Mouse (Mus musculus) forebrain, postnatal 0 days (tissue): ENCODE measurements at regions not wholly inside any gene's neighbourhood (a gene's known extent, or its start where the extent isn't known, plus 50 kb on each side); places are given as distances from the start of the nearest gene placed in this dataset.
"Not testable (repeated sequence)": the region's sequence is repeated elsewhere in the genome, so short reads cannot be mapped to it uniquely, and the experiment has no call there.

ENCODE experiments used
- ATAC-seq: fragments of 200-750 bp; cut with Nextera tagmentation; 2 replicates; pipeline ENCODE4 v1.8.0; 2017; ENCODE audit warnings: mild to moderate bottlenecking, moderate library complexity
- DNase-seq: peaks from one replicate; pipeline ENCODE4 v3.0.0-alpha.2; 2015
- H3K27ac ChIP-seq: fragments of 300-500 bp; sonication (generic); 2 replicates; pipeline ENCODE4 v1.5.1; 2014; ENCODE audit warnings: low read depth, mild to moderate bottlenecking, antibody characterized with exemption, low read length, moderate library complexity, mixed read lengths
- H3K27me3 ChIP-seq: fragments of 300-500 bp; sonication (generic); 2 replicates; pipeline ENCODE4 v1.6.1; 2014; ENCODE audit warnings: mild to moderate bottlenecking, low read length, mixed read lengths; ENCODE audit not compliant: insufficient read depth
- H3K36me3 ChIP-seq: fragments of 300-500 bp; sonication (generic); 2 replicates; pipeline ENCODE4 v1.6.1; 2014; ENCODE audit warnings: mild to moderate bottlenecking, moderate library complexity; ENCODE audit not compliant: insufficient read depth
- H3K4me1 ChIP-seq: fragments of 300-500 bp; sonication (generic); 2 replicates; pipeline ENCODE4 v1.6.1; 2014; ENCODE audit warnings: antibody characterized with exemption; ENCODE audit not compliant: insufficient read depth
- H3K4me2 ChIP-seq: fragments of 300-500 bp; sonication (generic); 2 replicates; pipeline ENCODE4 v1.6.1; 2014; ENCODE audit warnings: low read depth, mild to moderate bottlenecking, moderate library complexity
- H3K4me3 ChIP-seq: fragments of 300-500 bp; sonication (generic); 2 replicates; pipeline ENCODE4 v1.5.1; 2014; ENCODE audit warnings: low read depth, low read length, mixed read lengths
- H3K9ac ChIP-seq: fragments of 300-500 bp; sonication (generic); 2 replicates; pipeline ENCODE4 v1.6.1; 2014; ENCODE audit warnings: mild to moderate bottlenecking
- H3K9me3 ChIP-seq: fragments of 300-500 bp; sonication (generic); 2 replicates; pipeline ENCODE4 v1.6.1; 2016; ENCODE audit warnings: low read length
- CTCF ChIP-seq: sonication (generic); IDR thresholded peaks from 2 replicates; pipeline ENCODE4 v1.5.1; 2016; ENCODE audit warnings: antibody characterized with exemption, control low read depth, low read depth
- WGBS: fragments of 180-500 bp; shearing (Covaris S2); extraction: QIAGEN DNeasy Blood & Tissue Kit; methylation state at CpG from one replicate; pipeline ENCODE4 v1.1.7; 2014; 5-methylcytosine and 5-hydroxymethylcytosine counted together

DNA sequence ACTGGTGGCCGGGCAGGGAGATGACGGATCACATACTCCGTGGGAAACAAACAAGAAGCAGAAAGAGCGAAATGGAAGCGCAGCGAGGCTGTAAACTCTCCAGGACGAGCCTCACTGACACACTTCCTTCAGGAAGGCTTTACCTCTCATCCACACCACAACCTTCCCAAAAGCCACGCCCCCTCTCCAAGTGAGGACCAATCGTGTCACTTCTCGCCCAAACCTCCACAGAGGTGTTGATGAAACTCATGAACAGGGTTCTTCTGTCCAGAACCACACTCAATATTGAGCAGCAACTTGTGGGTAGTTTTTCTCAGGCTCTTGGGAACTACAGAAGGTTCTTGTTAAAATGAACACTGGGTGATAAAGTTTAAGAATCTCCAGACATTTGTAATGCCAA, 127.3 kb downstream of the Cenpf start:
- no peak for TF ChIP-seq CTCF

DNA sequence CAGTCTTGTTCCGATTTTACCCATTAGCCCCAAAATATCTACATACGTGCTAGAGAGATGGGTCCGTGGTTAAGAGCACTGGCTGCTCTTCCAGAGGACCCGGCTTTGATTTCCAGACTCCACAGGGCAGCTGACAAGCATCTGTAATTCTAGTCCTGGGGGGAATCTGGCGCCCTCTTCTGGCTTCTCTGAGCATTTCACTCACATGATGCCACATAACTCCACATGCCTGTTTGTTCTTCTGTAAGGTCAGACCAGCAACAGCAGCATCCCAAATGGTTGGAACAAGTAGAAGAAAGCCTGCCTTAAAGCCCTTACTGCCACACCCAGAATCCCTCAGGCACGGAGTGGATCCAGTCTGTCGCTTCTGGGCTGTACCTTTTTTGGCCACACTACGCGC, 137.0 kb downstream of the Cenpf start:
- DNase-seq (no peak), ATAC-seq (no peak)
- H3K9me3 ChIP-seq = no peaks in the 10 kb centered on the region
- no peak overlapping the region for H3K9ac ChIP-seq
- WGBS = 87% methylated on average over 9 of the region's 9 CpGs
- H3K27me3 ChIP-seq = no peaks in the 10 kb centered on the region
- no peak overlapping the region for H3K4me2 ChIP-seq
- H3K4me3 ChIP-seq = no peak overlapping the region
- H3K36me3 ChIP-seq = no peaks in the 10 kb centered on the region
- H3K27ac ChIP-seq = no peak overlapping the region
- peak; percentile 32 for TF ChIP-seq CTCF
- H3K4me1 ChIP-seq = no peaks in the 10 kb centered on the region

More for the DNA sequence above, 127.3 kb downstream of the Cenpf start:
- H3K4me2 ChIP-seq = no peak overlapping the region
- no peaks in the 10 kb centered on the region for H3K36me3 ChIP-seq
- no peak overlapping the region for H3K4me3 ChIP-seq
- H3K27ac ChIP-seq = no peak overlapping the region
- DNase-seq (no peak), ATAC-seq (no peak)
- no peak overlapping the region for H3K9ac ChIP-seq
- H3K9me3 ChIP-seq = no peaks in the 10 kb centered on the region
- H3K4me1 ChIP-seq = no peaks in the 10 kb centered on the region
- WGBS = 59% methylated on average over 10 of the region's 10 CpGs
- H3K27me3 ChIP-seq = no peaks in the 10 kb centered on the region

- no peaks in the 10 kb centered on the region for H3K36me3 ChIP-seq
- no peak overlapping the region for H3K4me3 ChIP-seq
- H3K27me3 ChIP-seq = no peaks in the 10 kb centered on the region
- no peak for TF ChIP-seq CTCF
- H3K9me3 ChIP-seq = no peaks in the 10 kb centered on the region
- no peaks in the 10 kb centered on the region for H3K4me1 ChIP-seq
- DNase-seq = peak; percentile 64
- no peak overlapping the region for H3K27ac ChIP-seq
- ATAC-seq = peak; percentile 60
- WGBS = 66% methylated on average over 2 of the region's 2 CpGs
- no peak overlapping the region for H3K9ac ChIP-seq
- H3K4me2 ChIP-seq = no peak overlapping the region
Observed at GRCm38 (mm10) chr1:189532834-189533233, 130.8 kb upstream of the Kcnk2 start.

GRCm38 (mm10) chr1:189526329-189526728, 124.3 kb upstream of the Kcnk2 start:
- WGBS = 66% methylated on average over 5 of the region's 5 CpGs
- no peaks in the 10 kb centered on the region for H3K36me3 ChIP-seq
- no peak overlapping the region for H3K4me2 ChIP-seq
- no peak overlapping the region for H3K4me3 ChIP-seq
- no peak overlapping the region for H3K27ac ChIP-seq
- no peak overlapping the region for H3K9ac ChIP-seq
- no peaks in the 10 kb centered on the region for H3K9me3 ChIP-seq
- H3K27me3 ChIP-seq = no peaks in the 10 kb centered on the region
- TF ChIP-seq CTCF = no peak
- DNase-seq = no peak
- no peaks in the 10 kb centered on the region for H3K4me1 ChIP-seq
- no peak for ATAC-seq

- H3K4me1 ChIP-seq = no peaks in the 10 kb centered on the region
- no peak overlapping the region for H3K4me3 ChIP-seq
- H3K4me2 ChIP-seq = no peak overlapping the region
- TF ChIP-seq CTCF = no peak
- DNase-seq (no peak), ATAC-seq (no peak)
- WGBS = 83% methylated on average over 7 of the region's 7 CpGs
- no peaks in the 10 kb centered on the region for H3K36me3 ChIP-seq
- no peak overlapping the region for H3K27ac ChIP-seq
- no peaks in the 10 kb centered on the region for H3K9me3 ChIP-seq
- no peak overlapping the region for H3K9ac ChIP-seq
- H3K27me3 ChIP-seq = no peaks in the 10 kb centered on the region
Observed at GRCm38 (mm10) chr1:189515476-189515875, 113.4 kb upstream of the Kcnk2 start.

GRCm38 (mm10) chr1:189513358-189513757, 111.3 kb upstream of the Kcnk2 start:
- H3K9me3 ChIP-seq = peaks cover 6% of the 10 kb centered on the region; the same call in 1 of the 2 replicates
- no peak overlapping the region for H3K4me3 ChIP-seq
- no peak overlapping the region for H3K9ac ChIP-seq
- H3K27me3 ChIP-seq = no peaks in the 10 kb centered on the region
- no peak for TF ChIP-seq CTCF
- no peak overlapping the region for H3K4me2 ChIP-seq
- 72% methylated on average over 4 of the region's 4 CpGs for WGBS
- H3K27ac ChIP-seq = no peak overlapping the region
- H3K36me3 ChIP-seq = no peaks in the 10 kb centered on the region
- DNase-seq (no peak), ATAC-seq (no peak)
- H3K4me1 ChIP-seq = no peaks in the 10 kb centered on the region

DNA sequence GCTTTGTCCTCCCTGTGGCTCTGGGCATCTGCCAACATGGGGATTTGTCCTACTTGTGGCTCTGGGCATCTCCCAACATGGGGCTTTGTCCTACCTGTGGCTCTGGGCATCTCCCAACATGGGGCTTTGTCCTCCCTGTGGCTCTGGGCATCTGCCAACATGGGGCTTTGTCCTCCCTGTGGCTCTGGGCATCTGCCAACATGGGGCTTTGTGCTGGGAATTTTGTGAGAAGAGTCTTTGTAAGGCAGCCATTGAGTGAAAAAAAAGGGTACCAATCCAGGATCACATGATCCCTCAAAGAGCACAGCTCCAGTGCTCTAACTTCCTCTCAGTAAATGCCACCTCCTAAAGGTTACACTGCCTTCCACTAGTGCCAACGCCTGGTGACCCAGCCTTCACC, 105.2 kb upstream of the Kcnk2 start:
- H3K4me1 ChIP-seq, H3K4me2 ChIP-seq, H3K9ac ChIP-seq, DNase-seq, H3K27me3 ChIP-seq, H3K9me3 ChIP-seq, H3K4me3 ChIP-seq, H3K27ac ChIP-seq, H3K36me3 ChIP-seq, ATAC-seq: not testable (repeated sequence)
- 71% methylated on average over 1 of the region's 1 CpGs for WGBS

DNA sequence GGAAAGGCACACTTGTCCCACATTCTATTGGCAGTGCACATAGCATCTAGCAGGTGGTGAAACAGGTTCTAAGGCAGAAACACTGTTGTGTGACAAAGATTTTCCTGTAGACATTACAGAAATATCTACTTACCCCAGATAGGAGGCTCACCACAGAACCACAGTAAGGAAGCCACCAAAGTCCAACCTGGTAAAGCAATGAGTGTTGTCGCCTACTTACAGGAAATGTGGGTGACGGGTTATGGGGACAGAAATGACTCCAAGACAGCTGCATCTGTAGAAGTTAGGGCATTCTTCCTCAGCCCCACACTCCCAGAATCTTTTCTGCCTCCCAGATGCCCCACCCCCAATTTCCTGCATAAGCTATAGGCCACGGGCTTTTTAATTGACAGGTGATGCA, 97.6 kb upstream of the Kcnk2 start:
- Histone ChIP-seq H3K4me2 (no peak overlapping the region), H3K27me3 (no peaks in the 10 kb centered on the region), H3K9me3 (no peaks in the 10 kb centered on the region), H3K27ac (no peak overlapping the region), H3K4me3 (no peak overlapping the region), H3K36me3 (no peaks in the 10 kb centered on the region), H3K4me1 (peaks cover 5% of the 10 kb centered on the region; the same call in 1 of the 2 replicates), H3K9ac (no peak overlapping the region)
- no peak for DNase-seq
- TF ChIP-seq CTCF = no peak
- no peak for ATAC-seq
- WGBS = 92% methylated on average over 3 of the region's 3 CpGs
